Mouse (Mus musculus): Measurements from ENCODE around the gene Adprhl1. TPM values are rescaled to one million over a fixed set of nuclear protein-coding genes. Genes with fewer than 3 reads are reported as not detected.
A peak's percentile ranks its signal among the peaks of the same experiment; 100 is the strongest.

The Adprhl1 gene
- 0.99 TPM in 1 of 2 replicates, not detected in the other for polyA plus RNA-seq (2011; ENCODE audit: insufficient read depth, insufficient read length, low replicate concordance, missing spikeins)

- WGBS, result 29% methylated on average over 8 of the region's 8 CpGs
- Histone ChIP-seq H3K4me3 (replicated peaks; ENCODE audit: control insufficient read depth, low read depth, low read length) (no peak within 1 kb of the TSS), H3K27ac (ENCODE audit: control insufficient read depth, insufficient read depth, low read depth, low read length, poor library complexity) (no peak within 1 kb of the TSS), H3K4me1 (ENCODE audit: control insufficient read depth, insufficient read depth, low read length) (no peaks in the 10 kb centered on the region)
- TF ChIP-seq POLR2A (IDR thresholded peaks at IDR 0.05; ENCODE audit: borderline replicate concordance, control insufficient read depth, low read depth, low read length) (no peak), CTCF (IDR thresholded peaks at IDR 0.05; ENCODE audit: control insufficient read depth, insufficient read depth, low read length) (peak; percentile 79)
These were observed at the start of gene Adprhl1 for GRCm38 (mm10) chr8:13254019-13254418. Gene Adprhl1 (minus strand): TSS chr8:13254162.

GRCm38 (mm10) chr8:13301036-13301435, 47.1 kb upstream of the Adprhl1 start:
- Histone ChIP-seq H3K4me1 (ENCODE audit: control insufficient read depth, insufficient read depth, low read length) (no peaks in the 10 kb centered on the region; the same call in 1 of the 2 replicates), H3K4me3 (replicated peaks; ENCODE audit: control insufficient read depth, low read depth, low read length) (no peak overlapping the region), H3K27ac (ENCODE audit: control insufficient read depth, insufficient read depth, low read depth, low read length, poor library complexity) (no peak overlapping the region)
- TF ChIP-seq CTCF (IDR thresholded peaks at IDR 0.05; ENCODE audit: control insufficient read depth, insufficient read depth, low read length) (no peak), POLR2A (IDR thresholded peaks at IDR 0.05; ENCODE audit: borderline replicate concordance, control insufficient read depth, low read depth, low read length) (no peak)
- WGBS, result 85% methylated on average over 7 of the region's 7 CpGs

GRCm38 (mm10) chr8:13299571-13299970, 45.6 kb upstream of the Adprhl1 start:
- Histone ChIP-seq H3K4me1 (ENCODE audit: control insufficient read depth, insufficient read depth, low read length) (no peaks in the 10 kb centered on the region), H3K4me3 (replicated peaks; ENCODE audit: control insufficient read depth, low read depth, low read length) (no peak overlapping the region), H3K27ac (ENCODE audit: control insufficient read depth, insufficient read depth, low read depth, low read length, poor library complexity) (no peak overlapping the region)
- WGBS, result 89% methylated on average over 8 of the region's 8 CpGs
- TF ChIP-seq CTCF (IDR thresholded peaks at IDR 0.05; ENCODE audit: control insufficient read depth, insufficient read depth, low read length) (no peak), POLR2A (IDR thresholded peaks at IDR 0.05; ENCODE audit: borderline replicate concordance, control insufficient read depth, low read depth, low read length) (no peak)

- no peak overlapping the region for H3K4me3 ChIP-seq (replicated peaks; ENCODE audit: control insufficient read depth, low read depth, low read length)
- no peaks in the 10 kb centered on the region for H3K4me1 ChIP-seq (ENCODE audit: control insufficient read depth, insufficient read depth, low read length)
- no peak overlapping the region for H3K27ac ChIP-seq (ENCODE audit: control insufficient read depth, insufficient read depth, low read depth, low read length, poor library complexity)
- WGBS, result 84% methylated on average over 9 of the region's 9 CpGs
- TF ChIP-seq POLR2A (IDR thresholded peaks at IDR 0.05; ENCODE audit: borderline replicate concordance, control insufficient read depth, low read depth, low read length) (no peak), CTCF (IDR thresholded peaks at IDR 0.05; ENCODE audit: control insufficient read depth, insufficient read depth, low read length) (no peak)
These were observed 39.9 kb upstream of the Adprhl1 start for GRCm38 (mm10) chr8:13293677-13294470.

GRCm38 (mm10) chr8:13292364-13292763, 38.4 kb upstream of the Adprhl1 start:
- Histone ChIP-seq H3K4me1 (ENCODE audit: control insufficient read depth, insufficient read depth, low read length) (no peaks in the 10 kb centered on the region), H3K27ac (ENCODE audit: control insufficient read depth, insufficient read depth, low read depth, low read length, poor library complexity) (no peak overlapping the region), H3K4me3 (replicated peaks; ENCODE audit: control insufficient read depth, low read depth, low read length) (no peak overlapping the region)
- 27% methylated on average over 9 of the region's 9 CpGs for WGBS
- TF ChIP-seq POLR2A (IDR thresholded peaks at IDR 0.05; ENCODE audit: borderline replicate concordance, control insufficient read depth, low read depth, low read length) (no peak), CTCF (IDR thresholded peaks at IDR 0.05; ENCODE audit: control insufficient read depth, insufficient read depth, low read length) (peak; percentile 91)

- no peak for TF ChIP-seq POLR2A (IDR thresholded peaks at IDR 0.05; ENCODE audit: borderline replicate concordance, control insufficient read depth, low read depth, low read length)
- no peak for TF ChIP-seq CTCF (IDR thresholded peaks at IDR 0.05; ENCODE audit: control insufficient read depth, insufficient read depth, low read length)
- WGBS, result 7% methylated on average over 6 of the region's 6 CpGs
- H3K4me1 ChIP-seq (ENCODE audit: control insufficient read depth, insufficient read depth, low read length), result peaks cover 2% of the 10 kb centered on the region; the same call in 1 of the 2 replicates
- no peak overlapping the region for H3K27ac ChIP-seq (ENCODE audit: control insufficient read depth, insufficient read depth, low read depth, low read length, poor library complexity)
- H3K4me3 ChIP-seq (replicated peaks; ENCODE audit: control insufficient read depth, low read depth, low read length), result no peak overlapping the region
These were observed 34.7 kb upstream of the Adprhl1 start for GRCm38 (mm10) chr8:13288646-13289045.

- peaks cover 2% of the 10 kb centered on the region; the same call in 1 of the 2 replicates for H3K4me1 ChIP-seq (ENCODE audit: control insufficient read depth, insufficient read depth, low read length)
- peak within 1 kb of the TSS; percentile 99 for H3K4me3 ChIP-seq (replicated peaks; ENCODE audit: control insufficient read depth, low read depth, low read length)
- H3K27ac ChIP-seq (ENCODE audit: control insufficient read depth, insufficient read depth, low read depth, low read length, poor library complexity), result peak within 1 kb of the TSS; percentile 100
- WGBS, result under 1% methylated on average over 79 of the region's 79 CpGs
- peak; percentile 51; the same call in 1 of the 2 replicates for TF ChIP-seq POLR2A (IDR thresholded peaks at IDR 0.05; ENCODE audit: borderline replicate concordance, control insufficient read depth, low read depth, low read length)
- TF ChIP-seq CTCF (IDR thresholded peaks at IDR 0.05; ENCODE audit: control insufficient read depth, insufficient read depth, low read length), result no peak
These were observed 34.0 kb upstream of the Adprhl1 start, which contains the start of the genes Dcun1d2 and Tmco3 for GRCm38 (mm10) chr8:13287692-13288623. Gene Dcun1d2 (minus strand): TSS chr8:13288131. Gene Tmco3 (plus strand): TSS chr8:13288190.
